Mouse (Mus musculus) CH12.LX (cell line): Measurements from ENCODE around the gene Galp.

ENCODE experiments used
- CHD1 ChIP-seq: IDR thresholded peaks from 2 replicates; pipeline ENCODE4 v1.6.1; 2012; ENCODE audit warnings: low read depth, low read length, improper control_type of control experiment, inconsistent platforms
- E2F4 ChIP-seq: IDR thresholded peaks from 2 replicates; pipeline ENCODE4 v1.6.1; 2011; ENCODE audit warnings: low read depth, low read length, improper control_type of control experiment; ENCODE audit not compliant: insufficient replicate concordance

GRCm38 (mm10) chr7:6204200-6204599 lies 7.3 kb downstream of the Galp start:
- TF ChIP-seq E2F4 (no peak), CHD1 (no peak)
